Mouse (Mus musculus): ENCODE measurements around the gene Krtap4-6. TPM values are rescaled to one million over a fixed set of nuclear protein-coding genes. Genes with fewer than 3 reads are reported as not detected.
"Not testable (repeated sequence)": the region's sequence is repeated elsewhere in the genome, so short reads cannot be mapped to it uniquely, and the experiment has no call there.

The Krtap4-6 gene
- total RNA-seq (2021), result not detected
- long read RNA-seq, experiment 1, result 0 reads
- long read RNA-seq, experiment 2, result 0 reads

DNA sequence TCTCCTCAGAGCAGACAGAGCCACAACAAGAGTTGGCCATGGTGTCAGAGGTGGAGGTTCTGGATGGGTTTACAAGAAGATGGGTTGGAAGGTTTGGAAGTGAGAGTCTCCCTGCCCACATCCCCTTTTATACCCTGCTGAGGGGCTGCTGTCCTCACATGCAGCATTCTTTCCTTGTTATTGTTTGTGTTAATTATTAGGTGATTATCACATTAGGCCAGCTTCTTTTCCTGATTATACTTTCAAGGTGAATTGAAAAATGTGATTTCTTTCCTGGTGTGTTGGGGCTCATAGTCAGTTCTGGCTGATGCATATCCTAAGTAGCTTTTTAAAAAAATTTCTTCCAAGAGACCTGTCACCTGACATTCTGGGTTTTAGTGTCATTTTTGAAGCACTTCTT is at the start of gene Krtap4-6:
Gene Krtap4-6, minus strand, starts transcription at position 101 of the 400 bp plus-strand sequence.
- intact Hi-C loops (cut with DNase I), result no loop called here
- no peak for DNase-seq

DNA sequence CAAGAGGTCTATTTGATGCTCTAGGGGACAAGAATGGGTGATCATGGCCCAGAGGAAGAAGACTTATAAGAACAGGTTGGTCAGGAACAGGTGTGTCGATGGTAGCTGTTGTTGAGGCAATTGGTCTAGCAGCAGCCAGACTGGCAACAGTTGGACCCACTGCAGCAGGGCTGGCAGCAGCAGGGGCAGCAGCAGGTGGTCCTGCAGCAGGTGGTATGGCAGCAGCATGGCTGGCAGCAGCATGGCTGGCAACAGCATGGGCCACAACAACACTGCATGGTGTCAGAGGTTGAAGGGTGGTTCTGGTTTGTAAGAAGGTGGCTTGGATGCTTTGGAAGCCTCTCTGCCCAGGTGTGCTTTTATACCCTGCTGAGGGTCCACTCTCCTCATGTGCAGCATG is 24.7 kb upstream of the Krtap4-6 start, which contains the start of gene Gm14190:
Gene Gm14190, minus strand, starts transcription at position 278 of the 400 bp plus-strand sequence.
- no peak for DNase-seq
- intact Hi-C loops (cut with DNase I), result no loop called here

DNA sequence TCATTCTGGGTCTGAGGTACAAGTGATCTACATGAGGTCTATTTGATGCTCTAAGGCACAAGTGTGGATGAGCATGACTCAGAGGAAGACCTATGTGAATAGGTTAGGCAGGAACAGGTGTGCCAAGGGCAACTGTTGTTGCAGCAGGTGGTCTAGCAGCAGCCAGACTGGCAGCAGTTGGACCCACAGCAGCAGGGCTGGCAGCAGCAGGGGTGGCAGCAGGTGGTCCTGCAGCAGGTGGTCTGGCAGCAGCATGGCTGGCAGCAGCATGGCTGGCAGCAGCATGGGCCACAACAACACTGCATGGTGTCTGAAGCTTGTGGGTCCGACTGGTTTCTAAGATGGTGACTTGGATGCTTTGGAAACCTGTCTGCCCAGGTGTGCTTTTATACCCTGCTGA is 19.5 kb upstream of the Krtap4-6 start:
- intact Hi-C loops (cut with DNase I), result loop anchor here (2.0 kb wide), 1 partner anchor 40 kb away; no protein-coding TSS in a partner anchor
- not testable (repeated sequence) for DNase-seq

DNA sequence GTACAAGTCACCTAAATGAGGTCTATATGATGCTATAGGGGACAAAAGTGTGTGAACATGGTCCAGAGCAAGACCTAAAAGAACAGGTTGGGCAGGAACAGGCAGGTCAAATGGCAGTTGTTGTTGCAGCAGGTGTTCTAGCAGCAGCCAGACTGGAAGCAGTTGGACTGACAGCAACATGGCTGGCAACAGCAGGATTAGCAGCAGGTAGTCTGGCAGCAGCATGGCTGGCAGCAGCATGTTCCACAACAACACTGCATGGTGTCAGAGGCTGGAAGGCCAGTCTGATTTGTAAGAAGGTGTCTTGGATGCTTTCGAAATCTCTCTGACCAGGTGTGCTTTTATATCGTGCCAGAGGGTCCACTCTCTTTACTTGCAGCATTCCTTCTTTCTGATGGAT is 17.7 kb upstream of the Krtap4-6 start:
- no peak for DNase-seq
- intact Hi-C loops (cut with DNase I), result no loop called here

DNA sequence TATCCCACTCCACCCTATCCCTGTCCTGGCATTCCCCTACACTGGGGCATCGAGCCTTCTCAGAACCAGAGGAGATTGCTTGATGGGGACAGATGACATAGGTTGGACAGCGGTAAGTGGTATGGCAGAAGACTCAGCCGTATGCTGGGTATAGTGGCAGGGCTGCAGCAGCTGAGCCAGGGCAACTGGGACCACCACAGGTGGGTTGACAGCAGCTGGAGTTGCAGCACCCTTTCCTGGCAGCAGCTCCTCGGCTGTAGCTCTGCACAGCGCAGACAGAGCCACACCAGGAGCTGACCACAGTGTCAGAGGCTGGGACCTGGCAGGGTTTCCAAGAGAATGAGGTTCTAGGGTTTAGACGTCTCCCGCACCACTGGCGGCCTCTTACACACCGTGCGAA is 3.0 kb downstream of the Krtap4-6 start:
- intact Hi-C loops (cut with DNase I), result no loop called here

DNA sequence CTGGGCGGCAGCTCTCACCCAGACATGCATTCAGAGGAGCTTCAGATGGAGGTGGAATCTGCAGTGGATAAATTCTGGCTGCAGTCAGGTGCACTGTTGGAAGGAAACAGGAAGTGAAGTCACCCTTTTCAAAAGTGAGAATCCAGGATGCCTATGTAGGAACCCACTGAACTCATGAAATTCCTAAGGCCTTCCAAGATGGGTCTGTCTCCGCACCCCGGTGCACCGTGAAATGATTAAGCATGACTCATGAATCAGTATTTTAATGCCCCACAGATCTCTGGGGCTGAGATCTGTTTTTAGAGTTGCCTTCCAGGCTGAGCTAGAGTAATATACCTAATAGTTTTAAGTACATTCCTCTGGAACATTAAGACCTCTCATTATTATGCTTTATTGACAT is 6.5 kb downstream of the Krtap4-6 start:
- intact Hi-C loops (cut with DNase I), result no loop called here
- no peak for DNase-seq

More for the DNA sequence above, 3.0 kb downstream of the Krtap4-6 start:
- no peak for DNase-seq

DNA sequence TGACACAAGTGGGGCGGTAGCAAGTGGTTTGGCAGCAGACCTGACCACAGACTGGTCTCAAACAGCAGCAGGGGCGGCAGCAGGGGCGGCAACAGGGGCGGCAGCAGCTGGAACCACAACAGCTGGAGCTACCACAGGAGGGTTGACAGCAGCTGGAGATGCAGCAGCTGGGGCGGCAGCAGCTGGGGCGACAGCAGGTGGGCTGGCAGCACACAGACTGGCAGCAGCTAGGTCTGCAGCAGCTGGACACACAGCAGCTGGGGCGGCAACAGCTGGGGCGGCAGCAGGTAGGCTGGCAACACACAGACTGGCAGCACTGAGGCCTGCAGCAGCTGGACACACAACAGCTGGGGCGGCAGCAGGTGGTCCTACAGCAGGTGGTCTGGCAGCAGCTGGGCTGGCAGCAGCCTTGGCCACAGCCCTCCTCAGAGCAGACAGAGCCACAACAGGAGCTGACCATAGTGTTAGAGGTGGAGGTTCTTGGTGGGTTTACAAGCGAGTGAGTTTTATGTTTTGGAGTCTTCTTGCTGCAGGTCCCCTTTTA is 7.2 kb downstream of the Krtap4-6 start, which contains the start of gene Gm11563:
Gene Gm11563, minus strand, starts transcription at position 494 of the 544 bp plus-strand sequence.
- intact Hi-C loops (cut with DNase I), result not testable (repeated sequence)

DNA sequence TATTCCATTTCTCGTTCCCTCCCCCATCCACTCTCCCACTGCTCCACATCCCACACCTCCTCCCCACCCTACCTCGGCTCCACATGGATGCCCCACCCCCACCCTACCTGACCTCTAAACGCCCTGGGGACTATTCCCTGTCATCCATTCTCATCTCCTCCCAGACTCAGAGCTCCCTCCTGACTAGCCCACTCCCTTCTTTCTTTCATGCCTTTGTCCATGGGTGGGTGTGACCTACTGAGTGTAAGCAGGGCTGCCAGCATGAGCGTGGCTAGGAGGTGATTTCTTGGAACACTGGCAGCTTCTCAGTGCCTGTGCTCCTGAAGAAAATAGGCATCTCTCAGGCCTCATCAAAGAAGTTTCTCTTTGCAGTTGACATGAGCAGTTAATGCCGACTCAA is 8.7 kb downstream of the Krtap4-6 start:
- DNase-seq, result no peak
- intact Hi-C loops (cut with DNase I), result no loop called here

More for the DNA sequence above, 7.2 kb downstream of the Krtap4-6 start, which contains the start of gene Gm11563:
- DNase-seq, result not testable (repeated sequence)

DNA sequence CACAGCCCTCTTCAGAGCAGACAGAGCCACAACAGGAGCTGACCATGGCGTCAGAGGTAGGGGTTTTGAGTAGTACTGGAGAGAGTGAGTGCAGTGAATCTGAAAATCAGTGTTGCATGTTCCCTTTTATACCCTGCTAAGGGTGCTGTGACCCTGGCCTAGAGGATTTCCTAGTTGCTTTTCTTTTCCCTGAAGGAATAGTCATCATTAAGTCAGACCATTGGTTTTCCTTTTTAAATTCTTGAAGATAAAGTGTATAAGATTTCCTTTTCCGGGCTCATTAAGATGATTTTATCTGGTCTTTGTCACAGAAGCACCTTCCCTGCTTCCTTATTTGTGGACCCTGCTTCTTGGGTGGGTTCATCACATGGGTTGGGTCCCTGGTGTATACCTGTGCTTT is 15.6 kb downstream of the Krtap4-6 start, which contains the start of gene Gm11555:
Gene Gm11555, minus strand, starts transcription at position 101 of the 400 bp plus-strand sequence.
- DNase-seq, result no peak
- intact Hi-C loops (cut with DNase I), result no loop called here

DNA sequence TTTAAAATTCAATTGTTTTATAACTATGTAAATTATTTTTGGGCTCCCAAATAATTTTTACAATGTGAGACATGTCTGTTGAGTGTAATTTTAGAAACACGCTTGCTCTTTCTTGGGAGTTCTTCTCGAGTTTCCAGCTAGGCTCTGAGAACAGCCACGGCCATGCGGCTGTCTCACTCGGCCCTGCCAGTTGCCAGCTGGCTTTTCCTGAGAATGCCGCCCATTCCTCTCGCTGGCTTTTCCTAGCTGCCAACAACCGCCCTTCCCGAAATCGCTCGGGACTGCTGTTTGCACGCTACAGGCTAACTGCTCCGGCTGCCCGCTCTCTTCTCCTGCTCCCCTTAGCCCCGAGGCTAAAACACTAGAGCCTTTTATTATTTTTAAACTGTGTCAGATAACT is 19.3 kb downstream of the Krtap4-6 start:
- no peak for DNase-seq
- intact Hi-C loops (cut with DNase I), result no loop called here

DNA sequence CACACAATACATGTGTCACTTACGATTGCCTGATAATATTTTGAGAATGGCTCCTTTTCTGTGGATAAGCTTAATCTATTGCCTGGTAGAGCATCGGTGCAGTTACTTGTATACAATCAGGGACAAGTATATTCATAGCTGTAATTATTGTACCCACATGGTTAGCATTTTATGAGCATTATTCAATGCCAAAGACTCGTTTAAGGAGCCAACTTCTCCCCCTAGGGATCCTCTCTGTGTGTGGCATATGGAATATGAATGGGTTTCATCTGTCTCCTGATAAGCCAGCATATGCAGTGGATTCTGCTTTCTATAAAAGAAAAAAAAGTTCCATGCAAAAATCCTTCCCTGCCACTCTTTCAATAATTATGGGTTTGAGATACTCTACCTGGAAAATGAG is 21.4 kb downstream of the Krtap4-6 start:
- no peak for DNase-seq
- intact Hi-C loops (cut with DNase I), result no loop called here

DNA sequence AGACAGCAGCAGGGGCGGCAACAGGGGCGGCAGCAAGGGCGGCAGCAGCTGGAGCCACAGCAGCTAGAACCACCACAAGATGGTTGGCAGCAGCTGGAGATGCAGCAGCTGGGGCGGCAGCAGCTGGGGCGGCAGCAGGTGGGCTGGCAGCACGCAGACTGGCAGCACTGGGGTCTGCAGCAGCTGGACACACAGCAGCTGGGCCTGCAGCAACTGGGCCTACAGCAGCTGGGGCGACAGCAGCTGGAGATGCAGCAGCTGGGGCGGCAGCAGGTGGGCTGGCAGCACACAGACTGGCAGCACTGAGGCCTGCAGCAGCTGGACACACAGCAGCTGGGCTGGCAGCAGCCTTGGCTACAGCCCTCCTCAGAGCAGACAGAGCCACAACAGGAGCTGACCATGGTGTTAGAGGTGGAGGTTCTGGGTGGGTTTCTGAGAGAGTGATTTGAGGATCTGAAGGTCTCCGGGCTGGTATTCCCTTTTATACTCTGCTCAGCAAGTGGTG is 22.1 kb downstream of the Krtap4-6 start, which contains the start of gene Krtap4-7:
Gene Krtap4-7, minus strand, starts transcription at position 455 of the 505 bp plus-strand sequence.
- DNase-seq; intact Hi-C loops (cut with DNase I): not testable (repeated sequence)

DNA sequence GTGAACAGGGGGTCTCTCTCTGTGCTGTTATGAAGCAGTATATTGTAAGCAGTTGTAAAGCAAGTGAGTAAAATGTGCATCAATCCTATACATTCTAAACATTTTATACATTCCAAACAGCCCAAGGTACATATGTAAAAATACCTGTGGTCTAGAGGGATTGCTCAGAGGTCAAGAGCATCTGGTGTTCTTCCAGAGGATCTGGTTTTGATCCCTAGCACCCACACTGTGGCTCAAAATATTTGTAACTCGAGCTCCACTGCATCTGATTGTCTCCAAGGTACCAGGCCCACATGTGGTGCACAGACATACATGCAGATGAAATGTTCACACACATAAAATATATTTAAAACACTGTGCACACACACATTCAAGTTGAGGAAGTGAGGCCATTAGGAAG is 24.8 kb downstream of the Krtap4-6 start:
- DNase-seq, result no peak
- intact Hi-C loops (cut with DNase I), result no loop called here

DNA sequence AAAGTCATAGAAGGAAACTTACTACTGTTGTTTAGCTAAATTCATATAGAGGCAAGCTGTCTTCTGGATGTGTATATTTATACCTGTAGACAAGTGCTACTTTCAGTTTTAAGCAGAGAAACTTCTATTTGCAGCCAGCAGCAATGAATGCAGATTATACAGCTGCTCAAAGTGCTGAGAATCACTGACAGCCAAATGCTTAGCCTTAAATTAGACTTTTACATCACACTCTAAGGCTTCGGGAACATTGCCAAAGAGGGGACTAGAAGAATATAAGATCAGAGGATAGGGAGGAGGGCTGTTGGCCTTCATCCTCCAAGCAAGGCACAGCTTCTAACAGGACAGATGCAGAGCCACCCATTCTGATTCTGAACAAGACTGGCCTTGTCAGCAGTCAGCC is 28.7 kb downstream of the Krtap4-6 start:
- intact Hi-C loops (cut with DNase I), result no loop called here
- no peak for DNase-seq

DNA sequence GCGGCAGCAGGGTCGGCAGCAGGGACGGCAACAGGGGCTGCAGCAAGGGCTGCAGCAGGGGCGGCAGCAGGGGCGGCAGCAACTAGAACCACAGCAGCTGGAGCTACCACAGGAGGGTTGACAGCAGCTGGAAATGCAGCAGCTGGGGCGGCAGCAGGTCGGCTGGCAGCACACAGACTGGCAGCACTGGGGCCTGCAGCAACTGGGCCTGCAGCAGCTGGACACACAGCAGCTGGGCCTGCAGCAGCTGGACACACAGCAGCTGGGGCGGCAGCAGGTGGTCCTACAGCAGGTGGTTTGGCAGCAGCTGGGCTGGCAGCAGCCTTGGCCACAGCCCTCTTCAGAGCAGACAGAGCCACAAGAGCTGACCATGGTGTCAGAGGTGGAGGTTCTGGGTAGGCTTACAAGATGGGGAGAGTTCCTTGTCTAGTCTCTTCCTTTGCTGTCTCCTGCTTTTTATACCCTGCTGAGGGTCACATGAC is 31.1 kb downstream of the Krtap4-6 start, which contains the start of gene Krtap4-2:
Gene Krtap4-2, minus strand, starts transcription at position 432 of the 482 bp plus-strand sequence.
- intact Hi-C loops (cut with DNase I), result no loop called here
- no peak for DNase-seq

DNA sequence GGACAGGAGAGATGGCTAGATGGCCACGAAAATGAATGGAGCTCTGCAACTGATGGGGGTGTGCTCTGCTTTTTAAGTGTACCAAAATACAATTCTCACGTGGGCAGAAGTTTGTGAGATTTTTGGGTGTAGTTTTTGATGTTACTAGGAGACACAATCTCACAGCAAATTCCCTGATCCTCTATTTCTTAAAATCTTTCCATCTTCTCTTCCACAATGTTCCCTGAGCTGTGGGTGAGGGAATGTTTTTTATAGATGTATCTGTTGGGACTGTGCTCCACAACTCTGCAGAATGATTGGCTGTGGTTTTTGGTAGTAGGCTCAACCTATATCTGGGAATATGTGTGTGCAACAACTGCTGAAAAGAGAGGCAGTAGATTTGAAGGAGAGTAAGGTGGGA is 32.5 kb downstream of the Krtap4-6 start:
- DNase-seq, result no peak
- intact Hi-C loops (cut with DNase I), result no loop called here

DNA sequence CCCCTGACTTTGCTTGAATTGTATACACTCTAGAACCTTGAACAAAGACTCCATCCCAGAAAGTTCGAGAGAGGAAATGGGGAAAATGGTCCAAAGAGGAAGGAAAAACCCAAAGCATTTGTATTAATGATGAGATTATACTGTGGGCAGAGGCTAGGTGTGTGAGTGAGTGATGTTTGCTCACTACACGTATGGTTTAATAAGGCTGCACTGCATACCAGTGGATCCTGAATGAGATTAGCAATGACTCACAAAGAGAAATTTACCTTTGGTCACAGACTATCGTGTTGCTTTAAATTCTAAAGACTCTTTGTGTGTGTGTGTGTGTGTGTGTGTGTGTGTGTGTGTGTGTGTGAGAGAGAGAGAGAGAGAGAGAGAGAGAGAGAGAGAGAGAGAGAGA is 34.9 kb downstream of the Krtap4-6 start:
- intact Hi-C loops (cut with DNase I), result no loop called here

DNA sequence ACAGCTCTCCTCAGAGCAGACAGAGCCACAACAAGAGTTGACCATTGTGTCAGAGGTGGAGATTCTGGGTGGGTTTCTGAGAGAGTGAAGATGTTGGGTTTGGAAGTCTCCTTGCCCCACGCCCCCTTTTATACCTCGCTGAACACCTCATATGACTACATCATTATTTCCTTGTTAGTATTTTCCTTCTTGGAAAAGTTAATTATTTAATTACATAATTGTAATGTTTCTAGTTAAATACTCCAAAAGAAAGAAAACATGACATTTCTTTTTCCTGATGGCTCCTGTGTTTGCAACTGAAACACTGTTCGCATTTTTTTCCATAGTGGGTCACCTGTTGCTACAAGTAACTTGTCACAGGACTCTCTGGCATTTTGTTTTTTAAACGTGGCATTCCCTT is 37.6 kb downstream of the Krtap4-6 start, which contains the start of gene Krtap4-1:
Gene Krtap4-1, minus strand, starts transcription at position 101 of the 400 bp plus-strand sequence.
- no peak for DNase-seq
- intact Hi-C loops (cut with DNase I), result no loop called here

More for the DNA sequence above, 34.9 kb downstream of the Krtap4-6 start:
- DNase-seq, result no peak

DNA sequence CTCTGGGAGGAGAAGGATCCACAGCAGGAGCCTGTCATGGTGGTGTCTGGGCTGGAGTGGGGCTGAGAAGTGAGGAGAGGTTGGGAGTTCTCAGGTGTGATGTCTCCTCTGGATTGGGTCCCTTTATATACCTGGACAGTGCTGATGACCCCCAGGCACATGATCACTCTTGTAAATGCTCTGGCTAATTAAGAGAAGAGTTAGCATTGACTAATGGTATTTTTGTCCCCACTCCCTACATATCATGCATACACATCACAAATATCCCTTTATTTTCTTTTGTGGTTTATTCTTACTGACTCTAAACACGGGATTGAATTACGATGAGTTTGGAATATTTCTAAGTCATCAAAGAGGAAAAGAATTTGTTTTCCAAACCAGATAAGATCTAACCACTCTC is 45.4 kb downstream of the Krtap4-6 start, which contains the start of gene Gm11562:
Gene Gm11562, minus strand, starts transcription at position 101 of the 400 bp plus-strand sequence.
- intact Hi-C loops (cut with DNase I), result no loop called here
- no peak for DNase-seq
